Mouse (Mus musculus) midbrain, embryonic 14.5 days (tissue): ENCODE measurements around the gene Raph1. TPM values are rescaled to one million over a fixed set of nuclear protein-coding genes. Genes with fewer than 3 reads are reported as not detected.

Experiments
- ATAC-seq: fragments of 200-750 bp; cut with Nextera tagmentation; 2 replicates; pipeline ENCODE4 v1.8.0; 2017; ENCODE audit warnings: moderate number of reproducible peaks, moderate library complexity; ENCODE audit not compliant: low FRiP score, low TSS enrichment
- DNase-seq: peaks from one replicate; pipeline ENCODE4 v3.0.0-alpha.2; 2015
- H3K27ac ChIP-seq: fragments of 300-500 bp; sonication (generic); replicated peaks from 2 replicates; pipeline ENCODE4 v1.5.1; 2014; ENCODE audit warnings: mild to moderate bottlenecking, low read depth, low read length, moderate library complexity
- H3K27me3 ChIP-seq: fragments of 300-500 bp; sonication (generic); 2 replicates; pipeline ENCODE4 v1.6.1; 2014; ENCODE audit warnings: low read length, control low read depth, mixed read lengths; ENCODE audit not compliant: control insufficient read depth, insufficient read depth
- H3K36me3 ChIP-seq: fragments of 300-500 bp; sonication (generic); 2 replicates; pipeline ENCODE4 v1.6.1; 2014; ENCODE audit warnings: low read length, control low read depth; ENCODE audit not compliant: control insufficient read depth, insufficient read depth
- H3K4me1 ChIP-seq: fragments of 300-500 bp; sonication (generic); 2 replicates; pipeline ENCODE4 v1.6.1; 2014; ENCODE audit warnings: mild to moderate bottlenecking, antibody characterized with exemption, low read length, control low read depth; ENCODE audit not compliant: control insufficient read depth, insufficient read depth
- H3K4me2 ChIP-seq: fragments of 300-500 bp; sonication (generic); 2 replicates; pipeline ENCODE4 v1.6.1; 2014; ENCODE audit warnings: mild to moderate bottlenecking, low read length, moderate library complexity
- H3K4me3 ChIP-seq: fragments of 300-500 bp; sonication (generic); replicated peaks from 2 replicates; pipeline ENCODE4 v1.5.1; 2014; ENCODE audit warnings: low read depth, low read length
- H3K9ac ChIP-seq: fragments of 300-500 bp; sonication (generic); replicated peaks from 2 replicates; pipeline ENCODE4 v1.6.1; 2014; ENCODE audit warnings: mild to moderate bottlenecking, low read length, moderate library complexity
- H3K9me3 ChIP-seq: fragments of 300-500 bp; sonication (generic); 2 replicates; pipeline ENCODE4 v1.6.1; 2016; ENCODE audit warnings: low read length, control low read depth, mixed read lengths; ENCODE audit not compliant: control insufficient read depth
- WGBS: fragments of 180-500 bp; shearing (Covaris S2); extraction: QIAGEN DNeasy Blood & Tissue Kit; methylation state at CpG from one replicate; pipeline ENCODE4 v1.1.7; 2014; 5-methylcytosine and 5-hydroxymethylcytosine counted together
- polyA plus RNA-seq: library from polyadenylated mRNA; unstranded; fragments of >200 nt; fragmentation: Nextera tagmentation; extraction: Ambion mirVana; gene quantifications from 2 replicates; pipeline ENCODE4 v1.2.1, GENCODE M21; 2014

The Raph1 gene
- polyA plus RNA-seq, 1 experiment from 2014 or later = 25.5 TPM

DNA sequence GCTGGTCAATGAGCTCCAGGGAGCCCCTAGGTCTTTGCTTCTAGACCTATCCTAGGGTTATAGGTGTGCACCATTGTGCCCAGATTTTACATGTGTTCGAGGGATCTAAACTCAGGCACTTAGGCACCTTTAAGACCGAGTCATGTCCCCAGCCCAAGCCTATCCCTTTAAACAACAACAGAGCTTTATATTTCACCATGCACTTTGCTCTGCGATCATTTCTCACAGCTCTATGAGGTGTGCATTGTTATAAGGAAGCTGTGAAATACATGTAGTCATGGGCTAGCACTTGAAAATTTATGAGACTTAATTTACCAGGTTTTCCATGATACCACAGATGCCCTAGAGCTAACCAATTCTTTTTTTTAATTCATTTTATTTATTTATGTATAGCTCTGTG is 33.0 kb upstream of the Raph1 start:
- Histone ChIP-seq H3K9ac (no peak overlapping the region), H3K4me2 (no peak overlapping the region), H3K27ac (no peak overlapping the region), H3K4me1 (no peaks in the 10 kb centered on the region), H3K36me3 (no peaks in the 10 kb centered on the region), H3K27me3 (no peaks in the 10 kb centered on the region), H3K9me3 (no peaks in the 10 kb centered on the region), H3K4me3 (no peak overlapping the region)
- ATAC-seq (no peak), DNase-seq (no peak)
- WGBS = 86% methylated on average over 3 of the region's 3 CpGs

GRCm38 (mm10) chr1:60599013-60599701 is 32.3 kb upstream of the Raph1 start:
- no peaks in the 10 kb centered on the region for H3K27me3 ChIP-seq
- WGBS = 92% methylated on average over 6 of the region's 6 CpGs
- no peak overlapping the region for H3K9ac ChIP-seq
- no peaks in the 10 kb centered on the region for H3K4me1 ChIP-seq
- ATAC-seq = no peak
- no peak overlapping the region for H3K4me2 ChIP-seq
- H3K9me3 ChIP-seq = no peaks in the 10 kb centered on the region
- no peak overlapping the region for H3K27ac ChIP-seq
- no peaks in the 10 kb centered on the region for H3K36me3 ChIP-seq
- no peak for DNase-seq
- H3K4me3 ChIP-seq = no peak overlapping the region

DNA sequence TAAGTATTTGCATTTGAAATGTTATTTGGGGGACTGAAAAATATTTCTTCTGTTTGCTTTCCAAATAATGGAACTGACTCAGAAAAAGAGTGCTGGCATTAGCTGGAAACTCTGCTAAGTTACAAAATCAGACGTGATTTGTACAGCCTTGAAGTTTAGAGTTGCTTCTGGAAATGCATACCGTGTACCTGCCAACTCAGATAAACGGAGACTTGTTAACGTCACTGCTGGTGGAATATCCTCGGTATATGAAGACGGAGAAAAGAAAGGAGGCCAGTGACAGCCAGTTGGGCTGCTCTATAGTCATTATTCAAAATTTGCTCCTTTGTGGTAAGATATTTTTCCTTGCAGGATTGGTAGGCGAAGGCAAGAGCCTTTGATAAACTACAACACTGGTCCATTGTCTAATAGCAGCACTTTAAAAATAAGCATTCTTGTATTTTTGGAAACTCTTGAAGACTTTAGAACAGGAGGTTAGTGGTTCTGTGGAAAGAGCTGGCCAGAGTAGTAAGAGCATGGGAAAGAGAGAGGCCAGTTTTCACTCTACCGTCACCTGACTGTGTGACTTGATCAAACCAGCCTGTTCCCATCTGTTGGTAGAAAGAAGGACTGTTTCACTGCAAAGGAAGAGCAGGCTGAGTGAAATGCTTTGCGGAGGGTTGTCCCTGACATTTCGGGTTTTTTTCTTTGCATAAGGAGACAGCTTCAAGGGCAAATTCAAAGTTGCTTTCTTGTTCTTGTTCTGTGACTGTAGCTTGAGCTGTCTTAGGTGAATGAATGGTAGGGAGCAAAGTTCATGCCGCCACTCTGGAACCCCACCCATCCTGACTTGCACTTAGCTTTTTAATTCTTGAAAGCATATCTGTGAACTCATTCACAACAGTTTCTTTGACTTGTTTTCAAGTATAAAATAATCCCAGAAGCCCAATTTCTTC is 29.7 kb upstream of the Raph1 start:
- no peak for DNase-seq
- WGBS = 79% methylated on average over 11 of the region's 11 CpGs

GRCm38 (mm10) chr1:60593101-60593500 is 26.2 kb upstream of the Raph1 start:
- Histone ChIP-seq H3K4me1 (no peaks in the 10 kb centered on the region), H3K36me3 (no peaks in the 10 kb centered on the region), H3K27ac (no peak overlapping the region), H3K27me3 (no peaks in the 10 kb centered on the region), H3K9ac (no peak overlapping the region), H3K4me2 (no peak overlapping the region), H3K9me3 (no peaks in the 10 kb centered on the region), H3K4me3 (no peak overlapping the region)
- ATAC-seq (no peak), DNase-seq (no peak)
- 99% methylated on average over 6 of the region's 6 CpGs for WGBS

More for the DNA sequence above, 29.7 kb upstream of the Raph1 start:
- Histone ChIP-seq H3K27me3 (no peaks in the 10 kb centered on the region), H3K9ac (no peak overlapping the region), H3K36me3 (no peaks in the 10 kb centered on the region), H3K4me3 (no peak overlapping the region), H3K27ac (no peak overlapping the region), H3K4me1 (no peaks in the 10 kb centered on the region), H3K9me3 (no peaks in the 10 kb centered on the region), H3K4me2 (no peak overlapping the region)
- no peak for ATAC-seq

DNA sequence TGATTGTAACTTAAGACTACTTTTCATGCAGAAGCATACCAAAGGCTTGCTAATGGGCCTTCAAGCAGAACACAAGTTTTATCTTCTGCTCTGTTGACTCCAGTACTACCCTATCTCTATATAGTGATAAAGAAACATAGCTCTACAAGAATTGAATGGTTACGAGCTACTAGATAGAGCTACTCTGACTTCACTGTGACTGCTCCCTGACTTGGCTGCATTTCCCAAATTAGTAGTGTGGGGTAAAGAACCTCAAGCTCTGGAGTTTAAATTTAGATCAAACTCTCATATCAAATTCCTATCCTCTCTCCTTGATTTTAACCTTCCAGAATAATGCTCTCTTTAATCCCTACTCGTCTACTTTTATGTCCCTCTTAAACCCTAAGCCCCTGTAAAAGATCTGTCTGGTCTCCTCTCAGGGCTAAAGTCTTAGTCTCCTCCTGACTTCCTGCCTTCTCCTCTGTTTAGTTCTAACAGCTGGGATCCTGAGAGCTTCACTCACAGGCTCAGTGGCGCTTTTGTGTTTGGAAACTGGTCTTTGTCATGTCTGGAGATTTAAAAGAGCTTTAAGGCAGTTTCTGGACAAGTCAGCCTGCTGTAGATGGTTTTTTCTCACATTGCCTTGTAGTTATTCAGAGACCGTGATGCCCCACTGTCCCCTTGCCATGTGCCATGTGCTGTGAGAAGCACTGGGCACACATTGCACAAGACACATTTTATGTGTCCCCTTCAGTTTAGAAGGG is 22.2 kb upstream of the Raph1 start:
- ATAC-seq = no peak
- H3K9me3 ChIP-seq = no peaks in the 10 kb centered on the region
- 56% methylated on average over 4 of the region's 4 CpGs for WGBS

DNA sequence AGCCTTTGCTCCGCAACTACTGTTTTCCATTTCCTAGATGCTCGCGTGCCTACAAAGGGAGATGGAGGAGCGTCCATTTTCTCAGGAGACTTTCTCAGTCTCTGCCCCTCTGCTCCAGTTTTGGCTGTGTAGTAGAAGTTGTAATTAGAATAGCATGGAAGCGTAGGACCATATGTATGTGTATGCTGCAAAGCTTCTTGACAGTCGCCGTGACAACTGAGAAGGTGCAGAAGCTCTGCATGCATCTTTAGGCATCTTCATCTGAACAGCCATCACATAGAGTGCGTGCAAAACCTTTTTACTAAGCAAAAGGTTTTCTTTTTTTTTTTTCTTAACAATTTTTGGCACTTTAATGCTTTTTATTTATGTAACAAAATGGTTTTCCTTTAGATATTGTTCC is 14.1 kb upstream of the Raph1 start:
- no peak overlapping the region for H3K27ac ChIP-seq
- no peak for ATAC-seq
- no peak for DNase-seq
- no peaks in the 10 kb centered on the region for H3K27me3 ChIP-seq
- H3K4me1 ChIP-seq = no peaks in the 10 kb centered on the region
- 87% methylated on average over 8 of the region's 8 CpGs for WGBS
- H3K36me3 ChIP-seq = no peaks in the 10 kb centered on the region
- no peak overlapping the region for H3K9ac ChIP-seq
- no peak overlapping the region for H3K4me2 ChIP-seq
- H3K9me3 ChIP-seq = no peaks in the 10 kb centered on the region
- H3K4me3 ChIP-seq = no peak overlapping the region

More for the DNA sequence above, 22.2 kb upstream of the Raph1 start:
- Histone ChIP-seq H3K27me3 (no peaks in the 10 kb centered on the region), H3K4me3 (no peak overlapping the region), H3K4me1 (no peaks in the 10 kb centered on the region), H3K27ac (no peak overlapping the region), H3K9ac (no peak overlapping the region), H3K36me3 (no peaks in the 10 kb centered on the region), H3K4me2 (no peak overlapping the region)
- no peak for DNase-seq

DNA sequence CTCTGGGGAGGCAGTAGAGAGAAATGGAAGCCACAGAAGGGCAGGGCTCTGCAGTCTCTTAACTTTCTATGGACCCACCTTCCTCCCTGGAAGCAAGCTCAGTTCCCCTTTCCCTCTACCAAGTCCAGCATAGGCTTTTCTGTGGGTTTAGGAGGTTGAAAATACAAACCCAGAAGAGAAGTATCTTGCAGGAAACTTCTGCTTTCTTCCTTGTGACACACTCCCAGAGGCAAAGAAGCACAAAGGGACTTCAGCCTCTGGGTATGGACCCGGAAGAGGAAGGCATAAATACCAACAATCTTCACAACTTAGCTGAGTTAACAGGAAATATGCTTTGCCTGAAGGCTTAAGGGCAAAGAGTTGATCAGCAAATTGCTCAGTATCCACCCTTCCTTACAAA is 13.0 kb upstream of the Raph1 start:
- Histone ChIP-seq H3K4me1 (no peaks in the 10 kb centered on the region), H3K9me3 (no peaks in the 10 kb centered on the region), H3K4me2 (no peak overlapping the region), H3K27me3 (no peaks in the 10 kb centered on the region), H3K9ac (no peak overlapping the region), H3K27ac (no peak overlapping the region), H3K4me3 (no peak overlapping the region), H3K36me3 (no peaks in the 10 kb centered on the region)
- ATAC-seq (no peak), DNase-seq (no peak)
- 86% methylated on average over 1 of the region's 1 CpGs for WGBS

GRCm38 (mm10) chr1:60572699-60573098 is 5.8 kb upstream of the Raph1 start:
- Histone ChIP-seq H3K36me3 (no peaks in the 10 kb centered on the region), H3K4me2 (no peak overlapping the region), H3K4me1 (no peaks in the 10 kb centered on the region), H3K9me3 (no peaks in the 10 kb centered on the region), H3K27me3 (no peaks in the 10 kb centered on the region), H3K9ac (no peak overlapping the region), H3K4me3 (no peak overlapping the region), H3K27ac (no peak overlapping the region)
- DNase-seq = no peak
- WGBS = 71% methylated on average over 3 of the region's 3 CpGs
- no peak for ATAC-seq
